In the genomic region with DNA sequence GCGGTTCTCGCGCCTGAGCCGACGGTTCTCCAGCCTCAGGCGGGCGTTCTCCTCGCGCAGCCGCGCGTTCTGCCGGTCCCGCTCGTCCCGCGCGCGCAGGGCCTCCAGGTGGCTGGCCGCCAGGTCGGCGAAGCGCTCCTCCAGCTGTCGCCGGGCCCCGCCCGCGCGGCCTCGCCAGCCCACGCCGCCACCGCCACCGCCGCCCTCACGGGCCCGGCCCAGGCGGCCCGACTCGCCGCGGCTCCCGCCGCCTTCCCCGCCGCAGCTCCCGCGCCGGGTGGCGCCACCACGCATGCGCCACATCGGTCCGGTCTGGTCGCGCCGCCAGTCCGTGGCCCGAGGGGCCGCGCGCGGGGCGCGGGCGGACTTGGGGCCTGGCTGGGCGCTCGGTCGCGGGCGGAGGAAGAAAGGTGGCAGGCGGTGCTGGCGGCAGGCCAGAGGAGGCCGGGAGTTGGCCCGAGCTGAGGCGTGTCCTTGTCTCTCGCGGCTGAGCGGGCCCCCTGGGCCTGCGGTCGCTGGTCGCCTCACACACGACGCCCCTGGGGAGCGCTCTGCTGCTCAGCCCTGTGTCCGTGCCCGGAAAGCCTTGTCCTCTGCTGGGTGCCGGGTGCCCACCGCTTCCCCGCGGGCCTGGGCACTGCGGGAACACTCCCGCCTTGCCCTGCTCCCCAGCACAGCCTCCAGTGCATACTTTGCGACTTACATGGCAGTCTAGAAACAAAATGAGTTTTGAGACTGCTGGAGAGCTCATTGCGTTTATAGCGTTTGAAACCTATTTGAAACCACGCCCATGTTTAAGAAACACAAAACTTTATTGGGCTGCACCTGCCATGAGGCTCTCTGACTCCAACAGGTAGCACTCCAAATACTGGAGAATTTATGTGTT, we compare ENCODE assay signal across 7 mouse cellular contexts. TPM values are rescaled to one million over a fixed set of nuclear protein-coding genes. Genes with fewer than 3 reads are reported as not detected.
DNase-seq lines count a peak whose midpoint lies in the region; ATAC-seq lines count a peak whose summit lies in the region.

A gene (minus strand): TSS at position 394 of the 886 bp plus-strand sequence.

- H3K36me3 ChIP-seq in midbrain, embryonic 11.5 days (ENCODE audit: control insufficient read depth, insufficient read depth, low read length) = no peaks in the 10 kb centered on the region

- ATAC-seq in granulocyte monocyte progenitor cell, adult 5-6 weeks (replicated peaks; ENCODE audit: poor library complexity, severe bottlenecking) = peak; percentile 72
- ATAC-seq in midbrain, embryonic 11.5 days (ENCODE audit: low FRiP score) = peak; percentile 92

- H3K4me3 ChIP-seq in midbrain, embryonic 11.5 days (ENCODE audit: low read depth, low read length) = peak within 1 kb of the TSS; percentile 64

- WGBS in midbrain, embryonic 11.5 days = under 1% methylated on average over 50 of the region's 97 CpGs

- peak; percentile 94 for DNase-seq in adrenal gland, postnatal 14 days
- DNase-seq in embryo, embryonic 9.5 days (ENCODE audit: extremely low spot score) = peak; percentile 77
- peak; percentile 84 for DNase-seq in kidney, adult 11 months
- peak; percentile 82 for DNase-seq in left cerebral cortex, postnatal 4 days
- peak; percentile 96 for DNase-seq in midbrain, embryonic 11.5 days (ENCODE audit: low spot score, missing footprints)
- peak; percentile 80 for DNase-seq in spleen, adult 12 weeks (ENCODE audit: low spot score)

- H3K27me3 ChIP-seq in midbrain, embryonic 11.5 days (ENCODE audit: control insufficient read depth, insufficient read depth, low read length) = no peaks in the 10 kb centered on the region

- H3K4me1 ChIP-seq in midbrain, embryonic 11.5 days (ENCODE audit: control insufficient read depth, insufficient read depth, low read length) = no peaks in the 10 kb centered on the region

- peak within 1 kb of the TSS; percentile 80 for H3K4me2 ChIP-seq in midbrain, embryonic 11.5 days

- intact Hi-C loops in left cerebral cortex, postnatal 4 days (cut with DNase I) = no loop called here

- peak within 1 kb of the TSS; percentile 86 for H3K27ac ChIP-seq in midbrain, embryonic 11.5 days (ENCODE audit: low read depth, low read length)

- H3K9me3 ChIP-seq in midbrain, embryonic 11.5 days (ENCODE audit: control insufficient read depth, low read length) = no peaks in the 10 kb centered on the region

- H3K9ac ChIP-seq in midbrain, embryonic 11.5 days (ENCODE audit: low read length) = peak within 1 kb of the TSS; percentile 90

RNA-seq across cellular contexts. Expression of the gene that starts here (rescaled TPM):
- 13.0 and 17.8 TPM in 2 replicates for total RNA-seq in adrenal gland, postnatal 14 days (2021)
- total RNA-seq in granulocyte monocyte progenitor cell, adult 5-6 weeks (2014; fragmentation: Nextera tagmentation) = 9.5 and 11.3 TPM in 2 replicates
- total RNA-seq in granulocyte monocyte progenitor cell, adult 5-6 weeks (2017) = 3.2 and 4.4 TPM in 2 replicates
- total RNA-seq in left cerebral cortex, postnatal 4 days (2021) = 10 to 100 TPM; 22.6 to 23.5 TPM
- polyA plus RNA-seq in midbrain, embryonic 11.5 days (2014; fragmentation: Nextera tagmentation; extraction: Ambion mirVana) = 7.1 and 7.5 TPM in 2 replicates

Comparison
In these comparisons a context has a peak if more than half of its experiments do, and no peak if none do; other contexts are left out.
1. Peak in every context shown above with its lines: DNase-seq, ATAC-seq, H3K4me3 ChIP-seq and H3K27ac ChIP-seq.